Mouse (Mus musculus): ENCODE measurements at regions not wholly inside any gene's neighbourhood (a gene's known extent, or its start where the extent isn't known, plus 50 kb on each side); places are given as distances from the start of the nearest gene placed in this dataset.

GRCm38 (mm10) chr2:10986101-10986500 is 185.8 kb upstream of the Prkcq start:
- TF ChIP-seq CTCF (IDR thresholded peaks at IDR 0.05; ENCODE audit: control insufficient read depth, insufficient read depth, insufficient read length) (no peak), USF1 (IDR thresholded peaks at IDR 0.05; ENCODE audit: low read depth) (no peak)

Data from C2C12 (cell line).